Mouse (Mus musculus) lung, embryonic 14.5 days (tissue): ENCODE results near the gene Chil1. TPM values are rescaled to one million over a fixed set of nuclear protein-coding genes. Genes with fewer than 3 reads are reported as not detected.

Experiments used
- ATAC-seq: fragments of 200-750 bp; cut with Nextera tagmentation; 2 replicates; pipeline ENCODE4 v1.8.0; 2017; ENCODE audit warnings: mild to moderate bottlenecking, moderate TSS enrichment, moderate library complexity; ENCODE audit not compliant: insufficient read depth
- DNase-seq: peaks from one replicate; pipeline ENCODE4 v3.0.0-alpha.2; 2015
- H3K27ac ChIP-seq: fragments of 300-500 bp; sonication (generic); 2 replicates; pipeline ENCODE4 v1.5.1; 2014; ENCODE audit warnings: low read depth, mild to moderate bottlenecking, moderate library complexity
- H3K27me3 ChIP-seq: fragments of 300-500 bp; sonication (generic); 2 replicates; pipeline ENCODE4 v1.6.1; 2014; ENCODE audit warnings: low read length, control low read depth; ENCODE audit not compliant: insufficient read depth
- H3K36me3 ChIP-seq: fragments of 300-500 bp; sonication (generic); 2 replicates; pipeline ENCODE4 v1.6.1; 2014; ENCODE audit warnings: control low read depth; ENCODE audit not compliant: insufficient read depth
- H3K4me1 ChIP-seq: fragments of 300-500 bp; sonication (generic); 2 replicates; pipeline ENCODE4 v1.6.1; 2014; ENCODE audit warnings: antibody characterized with exemption, control low read depth; ENCODE audit not compliant: insufficient read depth
- H3K4me2 ChIP-seq: fragments of 300-500 bp; sonication (generic); 2 replicates; pipeline ENCODE4 v1.6.1; 2014; ENCODE audit warnings: mild to moderate bottlenecking
- H3K4me3 ChIP-seq: fragments of 300-500 bp; sonication (generic); 2 replicates; pipeline ENCODE4 v1.5.1; 2014; ENCODE audit warnings: low read depth, low read length
- H3K9ac ChIP-seq: fragments of 300-500 bp; sonication (generic); 2 replicates; pipeline ENCODE4 v1.6.1; 2014
- H3K9me3 ChIP-seq: fragments of 300-500 bp; sonication (generic); 2 replicates; pipeline ENCODE4 v1.6.1; 2016; ENCODE audit warnings: low read depth, low read length, control low read depth
- CTCF ChIP-seq: IDR thresholded peaks from 2 replicates; pipeline ENCODE4 v1.5.1; 2016; ENCODE audit warnings: antibody characterized with exemption, low read depth
- WGBS: fragments of 180-500 bp; shearing (Covaris S2); extraction: QIAGEN DNeasy Blood & Tissue Kit; methylation state at CpG from one replicate; pipeline ENCODE4 v1.1.7; 2014; 5-methylcytosine and 5-hydroxymethylcytosine counted together
- polyA plus RNA-seq: library from polyadenylated mRNA; unstranded; fragments of >200 nt; fragmentation: Nextera tagmentation; extraction: Ambion mirVana; gene quantifications from 2 replicates; pipeline ENCODE4 v1.2.1, GENCODE M21; 2014

Chil1 gene
- polyA plus RNA-seq: 0.54 TPM in 1 of 2 replicates, not detected in the other

DNA sequence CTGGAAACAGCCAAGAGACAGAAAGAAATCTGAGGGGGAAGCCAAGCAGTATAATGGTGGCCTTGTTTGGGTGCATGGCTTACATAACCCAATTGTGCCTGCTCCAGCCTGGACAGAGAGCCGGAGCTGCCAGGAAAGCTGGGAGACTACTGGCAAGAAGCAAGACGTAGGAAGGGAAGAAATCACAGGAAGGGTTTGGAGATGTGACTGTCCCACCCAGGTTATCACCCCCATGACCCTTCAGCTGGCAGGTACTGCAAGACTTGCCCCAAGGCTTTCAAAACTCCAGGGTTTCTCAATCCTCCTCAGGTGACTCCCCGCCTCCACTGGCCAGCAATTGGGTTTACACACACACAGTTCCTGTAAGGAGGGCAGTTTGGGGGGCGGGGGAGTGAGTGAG is at the start of gene Chil1:
Gene Chil1 (plus strand): TSS at position 152 of the 400 bp plus-strand sequence.
- no peak for ATAC-seq

GRCm38 (mm10) chr1:134133316-134133715 is 48.7 kb upstream of the Chil1 start:
- Histone ChIP-seq H3K4me1 (no peaks in the 10 kb centered on the region), H3K9ac (no peak overlapping the region), H3K4me2 (no peak overlapping the region), H3K36me3 (no peaks in the 10 kb centered on the region), H3K4me3 (no peak overlapping the region), H3K27me3 (no peaks in the 10 kb centered on the region), H3K9me3 (no peaks in the 10 kb centered on the region), H3K27ac (no peak overlapping the region)
- DNase-seq (no peak), ATAC-seq (no peak)
- TF ChIP-seq CTCF: no peak
- 54% methylated on average over 11 of the region's 11 CpGs for WGBS

More for the DNA sequence above, at the start of gene Chil1:
- WGBS: 54% methylated on average over 4 of the region's 4 CpGs
- Histone ChIP-seq H3K9ac (no peak within 1 kb of the TSS), H3K4me3 (no peak within 1 kb of the TSS), H3K36me3 (no peaks in the 10 kb centered on the region), H3K9me3 (no peaks in the 10 kb centered on the region), H3K27me3 (no peaks in the 10 kb centered on the region), H3K27ac (no peak within 1 kb of the TSS), H3K4me2 (no peak within 1 kb of the TSS), H3K4me1 (no peaks in the 10 kb centered on the region)
- DNase-seq: no peak
- TF ChIP-seq CTCF: no peak

DNA sequence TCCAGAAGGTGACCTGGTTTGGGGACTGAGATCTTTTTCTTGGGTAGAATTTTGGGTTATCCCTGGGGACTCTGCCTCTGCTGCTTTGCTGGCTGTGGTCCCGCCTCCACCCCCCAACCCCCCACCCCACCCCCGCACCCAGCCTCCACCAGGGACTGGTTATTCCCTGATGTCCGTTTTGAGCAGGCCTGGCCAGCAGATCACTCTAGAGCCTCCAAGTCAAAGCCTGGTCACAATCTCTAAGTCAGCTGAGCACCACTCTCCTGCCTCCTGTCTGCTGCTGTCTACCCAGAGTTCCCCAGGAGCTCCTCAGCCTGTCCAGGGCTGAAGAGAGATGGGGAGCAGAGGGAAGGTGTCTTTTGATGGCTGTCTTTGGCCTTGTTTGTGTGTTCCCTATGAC is 45.6 kb upstream of the Chil1 start:
- H3K9me3 ChIP-seq: no peaks in the 10 kb centered on the region
- ATAC-seq: no peak
- DNase-seq: no peak
- no peak overlapping the region for H3K4me3 ChIP-seq
- H3K4me2 ChIP-seq: no peak overlapping the region
- no peaks in the 10 kb centered on the region for H3K27me3 ChIP-seq
- no peak for TF ChIP-seq CTCF
- no peak overlapping the region for H3K9ac ChIP-seq
- no peaks in the 10 kb centered on the region for H3K4me1 ChIP-seq
- no peaks in the 10 kb centered on the region for H3K36me3 ChIP-seq
- no peak overlapping the region for H3K27ac ChIP-seq
- 42% methylated on average over 3 of the region's 3 CpGs for WGBS

- Histone ChIP-seq H3K4me2 (no peak overlapping the region), H3K9me3 (no peaks in the 10 kb centered on the region), H3K4me1 (no peaks in the 10 kb centered on the region), H3K4me3 (no peak overlapping the region), H3K36me3 (no peaks in the 10 kb centered on the region), H3K27me3 (no peaks in the 10 kb centered on the region), H3K27ac (no peak overlapping the region), H3K9ac (no peak overlapping the region)
- ATAC-seq: no peak
- no peak for DNase-seq
- no peak for TF ChIP-seq CTCF
- 73% methylated on average over 9 of the region's 9 CpGs for WGBS
Observed at GRCm38 (mm10) chr1:134138424-134138823, 43.6 kb upstream of the Chil1 start.

DNA sequence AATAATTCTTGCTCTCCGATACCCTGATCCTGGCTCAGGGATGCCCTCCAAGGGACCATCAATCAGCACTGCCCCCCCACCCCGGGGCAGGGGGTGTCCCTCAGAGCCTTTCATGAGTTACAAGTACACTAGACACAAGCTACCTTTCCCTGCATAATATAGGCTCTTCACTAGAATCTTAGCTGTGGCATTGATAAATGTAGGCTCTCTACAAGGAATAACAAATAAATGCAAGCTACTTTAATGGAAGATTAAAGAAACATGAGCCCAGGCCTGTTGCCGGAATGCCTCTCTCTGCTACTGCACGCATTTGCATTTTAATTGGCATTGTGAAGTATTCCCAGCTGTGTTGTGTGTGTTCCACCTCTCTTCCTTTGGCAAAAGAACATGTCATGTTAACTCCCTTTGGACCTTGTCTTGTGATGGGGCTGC is 39.6 kb upstream of the Chil1 start:
- H3K27me3 ChIP-seq: no peaks in the 10 kb centered on the region
- no peak for ATAC-seq
- H3K4me1 ChIP-seq: no peaks in the 10 kb centered on the region
- WGBS: 42% methylated on average over 4 of the region's 4 CpGs
- H3K9ac ChIP-seq: no peak overlapping the region
- no peaks in the 10 kb centered on the region for H3K36me3 ChIP-seq
- no peak for DNase-seq
- no peak overlapping the region for H3K27ac ChIP-seq
- no peaks in the 10 kb centered on the region for H3K9me3 ChIP-seq
- H3K4me2 ChIP-seq: no peak overlapping the region
- TF ChIP-seq CTCF: no peak
- H3K4me3 ChIP-seq: no peak overlapping the region

- no peak for TF ChIP-seq CTCF
- DNase-seq: no peak
- WGBS: 82% methylated on average over 8 of the region's 8 CpGs
Observed at GRCm38 (mm10) chr1:134146066-134146465, 35.9 kb upstream of the Chil1 start.

DNA sequence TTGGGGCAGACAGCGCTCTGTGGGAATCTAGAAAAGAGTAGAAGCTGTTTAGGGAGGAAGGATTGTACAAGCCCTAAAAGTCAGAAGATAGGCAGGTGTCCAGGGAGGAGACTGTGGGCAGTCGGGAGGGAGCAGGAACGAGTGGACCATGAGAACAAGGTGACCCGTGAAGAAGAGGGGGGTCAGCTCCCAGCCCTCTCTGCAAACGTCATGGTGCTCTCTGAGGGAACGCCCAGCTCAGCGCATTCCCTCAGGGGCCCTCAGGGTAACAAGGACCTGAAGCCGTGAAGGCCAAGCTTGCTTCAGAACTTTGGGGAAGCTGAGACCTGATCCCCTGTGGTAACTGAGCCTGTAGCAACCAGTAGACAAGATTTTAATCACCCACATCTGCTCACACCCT is 31.9 kb upstream of the Chil1 start:
- no peak for ATAC-seq

More at GRCm38 (mm10) chr1:134146066-134146465, 35.9 kb upstream of the Chil1 start:
- H3K9ac ChIP-seq: no peak overlapping the region
- no peaks in the 10 kb centered on the region for H3K4me1 ChIP-seq
- no peak overlapping the region for H3K27ac ChIP-seq
- H3K36me3 ChIP-seq: no peaks in the 10 kb centered on the region
- ATAC-seq: no peak
- no peak overlapping the region for H3K4me3 ChIP-seq
- H3K27me3 ChIP-seq: no peaks in the 10 kb centered on the region; the same call in 1 of the 2 replicates
- no peak overlapping the region for H3K4me2 ChIP-seq
- H3K9me3 ChIP-seq: no peaks in the 10 kb centered on the region

GRCm38 (mm10) chr1:134150745-134151144 is 31.2 kb upstream of the Chil1 start:
- DNase-seq (no peak), ATAC-seq (no peak)

More for the DNA sequence above, 31.9 kb upstream of the Chil1 start:
- no peaks in the 10 kb centered on the region for H3K4me1 ChIP-seq
- H3K27ac ChIP-seq: no peak overlapping the region
- no peaks in the 10 kb centered on the region for H3K9me3 ChIP-seq
- no peak for DNase-seq
- no peaks in the 10 kb centered on the region for H3K36me3 ChIP-seq
- H3K4me2 ChIP-seq: no peak overlapping the region
- no peak for TF ChIP-seq CTCF
- no peak overlapping the region for H3K4me3 ChIP-seq
- no peaks in the 10 kb centered on the region; the same call in 1 of the 2 replicates for H3K27me3 ChIP-seq
- H3K9ac ChIP-seq: no peak overlapping the region
- 44% methylated on average over 8 of the region's 8 CpGs for WGBS

More at GRCm38 (mm10) chr1:134150745-134151144, 31.2 kb upstream of the Chil1 start:
- no peak for TF ChIP-seq CTCF
- H3K27ac ChIP-seq: no peak overlapping the region
- no peak overlapping the region for H3K4me2 ChIP-seq
- H3K27me3 ChIP-seq: no peaks in the 10 kb centered on the region; the same call in 1 of the 2 replicates
- no peaks in the 10 kb centered on the region for H3K4me1 ChIP-seq
- H3K36me3 ChIP-seq: no peaks in the 10 kb centered on the region
- 89% methylated on average over 9 of the region's 9 CpGs for WGBS
- no peak overlapping the region for H3K9ac ChIP-seq
- H3K9me3 ChIP-seq: no peaks in the 10 kb centered on the region
- H3K4me3 ChIP-seq: no peak overlapping the region
